Mouse (Mus musculus): ENCODE data around the gene Rchy1. TPM values are rescaled to one million over a fixed set of nuclear protein-coding genes. Genes with fewer than 3 reads are reported as not detected.

Gene Rchy1
- polyA plus RNA-seq, 1 experiment, result 55.1 TPM

DNA sequence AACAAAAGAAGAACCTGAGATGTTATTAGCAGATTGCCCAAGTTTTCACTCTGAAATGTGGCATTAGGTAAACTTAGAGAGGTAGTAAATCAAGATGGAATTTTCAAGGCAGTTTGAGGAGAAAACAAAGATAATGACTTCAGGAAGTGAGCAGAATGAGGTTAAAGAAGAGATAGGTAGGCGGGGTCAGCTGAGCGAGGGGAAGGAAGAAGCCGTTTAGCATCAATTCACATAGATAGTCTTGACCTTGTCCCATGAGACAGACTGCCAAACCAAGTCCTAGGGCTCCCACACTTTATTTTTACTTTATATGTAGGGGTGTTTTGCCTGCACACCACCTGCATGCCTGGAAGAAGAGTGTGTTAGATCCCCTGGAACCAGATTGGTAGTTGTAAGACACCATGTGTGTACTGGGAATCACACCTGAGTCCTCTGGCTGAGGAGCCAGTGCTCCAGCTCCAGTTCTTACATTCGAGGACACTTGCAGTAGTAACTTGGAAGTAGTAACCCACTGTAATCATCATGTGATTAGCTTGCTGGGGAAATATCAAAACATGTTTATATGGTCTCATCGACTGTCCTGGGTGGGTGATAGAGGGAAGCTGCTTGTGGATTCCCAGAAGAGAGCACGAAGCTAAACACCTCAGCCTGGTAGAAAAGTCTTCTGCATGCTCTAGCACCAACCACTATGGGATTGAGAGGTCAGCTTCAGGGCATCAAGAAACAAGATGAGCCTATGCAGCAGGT is 28.5 kb upstream of the Rchy1 start:
- no peaks in the 10 kb centered on the region for H3K27me3 ChIP-seq (ENCODE audit: control insufficient read depth, insufficient read depth, low read length)
- H3K4me3 ChIP-seq (replicated peaks; ENCODE audit: insufficient read depth, low read depth, low read length), result no peak overlapping the region
- no peak for DNase-seq
- WGBS, result 88% methylated on average over 6 of the region's 6 CpGs
- TF ChIP-seq CTCF (IDR thresholded peaks at IDR 0.05; ENCODE audit: borderline replicate concordance, insufficient read depth, low read depth, low read length) (no peak), POLR2A (IDR thresholded peaks at IDR 0.05; ENCODE audit: borderline replicate concordance, insufficient read depth, low read length) (no peak)
- no peaks in the 10 kb centered on the region for H3K4me1 ChIP-seq (ENCODE audit: control insufficient read depth, insufficient read depth, low read length)
- H3K27ac ChIP-seq (ENCODE audit: insufficient read depth, low read length), result no peak overlapping the region

DNA sequence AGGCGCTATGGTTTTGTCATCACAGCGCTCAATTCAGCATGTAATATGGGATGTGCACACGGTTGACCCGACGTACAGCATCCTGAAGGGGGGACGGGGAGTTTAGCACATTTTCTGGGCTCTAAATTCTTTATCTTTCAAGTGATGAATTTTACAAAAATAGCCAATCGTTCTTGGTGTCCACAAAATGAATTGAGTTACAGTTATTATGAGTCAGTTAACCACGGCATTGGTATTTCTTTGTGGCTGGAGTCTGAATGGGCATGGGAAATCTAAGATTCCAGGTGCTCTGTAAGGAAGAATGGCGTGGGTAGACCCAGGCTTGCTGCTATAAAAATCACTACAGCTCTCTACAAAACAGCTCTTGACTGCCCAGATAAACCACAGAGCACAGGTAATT is 26.4 kb upstream of the Rchy1 start:
- Histone ChIP-seq H3K27me3 (ENCODE audit: control insufficient read depth, insufficient read depth, low read length) (no peaks in the 10 kb centered on the region), H3K27ac (ENCODE audit: insufficient read depth, low read length) (no peak overlapping the region), H3K4me3 (replicated peaks; ENCODE audit: insufficient read depth, low read depth, low read length) (no peak overlapping the region), H3K4me1 (ENCODE audit: control insufficient read depth, insufficient read depth, low read length) (no peaks in the 10 kb centered on the region)
- 50% methylated on average over 9 of the region's 9 CpGs for WGBS
- no peak for DNase-seq
- TF ChIP-seq POLR2A (IDR thresholded peaks at IDR 0.05; ENCODE audit: borderline replicate concordance, insufficient read depth, low read length) (no peak), CTCF (IDR thresholded peaks at IDR 0.05; ENCODE audit: borderline replicate concordance, insufficient read depth, low read depth, low read length) (no peak)

DNA sequence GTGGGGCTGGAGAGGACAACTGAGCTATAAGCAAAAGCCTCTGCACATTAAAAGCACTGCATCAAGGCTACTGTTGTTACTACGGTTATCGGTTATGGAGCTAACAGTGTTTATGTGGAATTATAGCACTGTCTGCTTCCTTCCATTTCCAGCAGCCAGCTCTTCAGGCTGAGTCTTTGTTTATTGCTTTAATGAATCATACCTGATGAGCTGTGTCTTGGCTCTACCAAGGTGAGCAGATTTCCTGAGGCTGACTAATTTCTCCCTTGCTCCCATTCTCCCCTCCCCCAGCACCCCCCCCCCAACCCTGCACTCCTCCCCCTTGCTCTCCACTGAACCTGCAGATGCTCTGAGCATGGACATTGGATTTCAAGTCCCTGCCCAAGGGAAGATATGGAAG is 24.9 kb upstream of the Rchy1 start:
- Histone ChIP-seq H3K27me3 (ENCODE audit: control insufficient read depth, insufficient read depth, low read length) (no peaks in the 10 kb centered on the region), H3K27ac (ENCODE audit: insufficient read depth, low read length) (no peak overlapping the region), H3K4me3 (replicated peaks; ENCODE audit: insufficient read depth, low read depth, low read length) (no peak overlapping the region), H3K4me1 (ENCODE audit: control insufficient read depth, insufficient read depth, low read length) (no peaks in the 10 kb centered on the region)
- TF ChIP-seq POLR2A (IDR thresholded peaks at IDR 0.05; ENCODE audit: borderline replicate concordance, insufficient read depth, low read length), result no peak
- TF ChIP-seq CTCF (IDR thresholded peaks at IDR 0.05; ENCODE audit: borderline replicate concordance, insufficient read depth, low read depth, low read length), result no peak
- no peak for DNase-seq
- 99% methylated on average over 2 of the region's 2 CpGs for WGBS

DNA sequence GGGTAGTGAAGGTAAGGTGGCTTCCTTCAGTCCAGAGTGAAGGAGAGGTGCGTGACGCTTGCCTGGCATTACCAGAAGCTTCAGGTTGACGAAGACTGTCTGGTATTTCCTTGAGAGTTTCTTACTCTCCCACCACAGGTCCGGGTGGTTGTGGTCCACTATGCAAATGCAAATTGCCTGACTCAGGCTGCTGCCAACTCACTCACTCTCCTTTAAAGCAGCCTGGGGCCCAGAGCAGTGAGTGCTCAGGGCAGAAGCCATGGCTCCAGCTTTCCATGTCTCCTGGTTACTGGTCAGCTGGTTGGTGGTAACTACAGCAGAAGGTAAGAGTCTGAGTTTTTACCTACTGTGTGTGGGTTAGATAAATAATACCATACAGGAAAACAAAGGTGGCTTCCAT is 24.4 kb upstream of the Rchy1 start, which contains the start of gene Odaph:
Gene Odaph, plus strand, starts transcription at position 240 of the 400 bp plus-strand sequence.
- Histone ChIP-seq H3K4me3 (replicated peaks; ENCODE audit: insufficient read depth, low read depth, low read length) (no peak within 1 kb of the TSS), H3K27me3 (ENCODE audit: control insufficient read depth, insufficient read depth, low read length) (no peaks in the 10 kb centered on the region), H3K4me1 (ENCODE audit: control insufficient read depth, insufficient read depth, low read length) (no peaks in the 10 kb centered on the region), H3K27ac (ENCODE audit: insufficient read depth, low read length) (no peak within 1 kb of the TSS)
- 71% methylated on average over 4 of the region's 4 CpGs for WGBS
- TF ChIP-seq CTCF (IDR thresholded peaks at IDR 0.05; ENCODE audit: borderline replicate concordance, insufficient read depth, low read depth, low read length) (no peak), POLR2A (IDR thresholded peaks at IDR 0.05; ENCODE audit: borderline replicate concordance, insufficient read depth, low read length) (no peak)
- no peak for DNase-seq

DNA sequence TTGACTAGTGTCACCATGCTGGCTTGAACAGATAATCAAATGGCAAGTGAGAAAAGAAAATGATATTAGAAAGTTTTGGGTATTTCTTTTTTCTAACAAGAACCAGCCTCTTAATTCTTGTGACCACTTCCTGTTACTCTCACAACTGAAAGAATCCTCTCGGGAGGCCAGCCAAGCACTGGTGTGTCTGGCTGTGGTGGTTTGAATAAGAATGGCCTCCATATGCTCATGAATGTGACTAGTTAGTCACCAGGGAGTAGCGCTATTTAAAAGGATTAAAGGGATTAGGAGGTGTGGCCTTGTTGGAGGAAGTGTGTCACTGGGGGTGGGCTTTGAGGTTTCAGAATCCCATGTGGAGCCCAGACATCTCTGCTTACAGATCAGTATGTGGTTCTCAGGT is 22.9 kb upstream of the Rchy1 start:
- no peak for DNase-seq
- Histone ChIP-seq H3K4me3 (replicated peaks; ENCODE audit: insufficient read depth, low read depth, low read length) (no peak overlapping the region), H3K27ac (ENCODE audit: insufficient read depth, low read length) (no peak overlapping the region), H3K27me3 (ENCODE audit: control insufficient read depth, insufficient read depth, low read length) (no peaks in the 10 kb centered on the region), H3K4me1 (ENCODE audit: control insufficient read depth, insufficient read depth, low read length) (no peaks in the 10 kb centered on the region)
- 52% methylated on average over 2 of the region's 2 CpGs for WGBS
- TF ChIP-seq CTCF (IDR thresholded peaks at IDR 0.05; ENCODE audit: borderline replicate concordance, insufficient read depth, low read depth, low read length), result no peak
- no peak for TF ChIP-seq POLR2A (IDR thresholded peaks at IDR 0.05; ENCODE audit: borderline replicate concordance, insufficient read depth, low read length)

DNA sequence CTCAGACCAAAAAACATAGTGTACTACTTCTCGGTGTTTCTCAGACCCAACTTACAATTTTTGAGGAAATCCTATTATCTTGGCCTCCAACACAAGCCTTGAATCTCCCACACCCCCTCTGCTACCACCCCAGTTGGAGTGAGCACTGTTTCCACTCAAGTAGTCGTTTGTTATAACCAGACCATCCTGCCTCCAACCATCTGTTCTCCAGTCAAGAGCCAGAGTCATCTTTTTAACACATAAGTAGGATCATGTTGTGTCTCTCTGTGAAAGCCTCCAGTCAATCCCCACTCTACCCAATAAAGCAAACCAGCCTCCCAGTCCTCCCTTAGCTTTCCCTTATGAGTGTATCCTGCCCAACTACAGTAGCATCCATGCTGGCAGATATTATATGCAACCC is 20.6 kb upstream of the Rchy1 start:
- Histone ChIP-seq H3K27me3 (ENCODE audit: control insufficient read depth, insufficient read depth, low read length) (no peaks in the 10 kb centered on the region), H3K4me3 (replicated peaks; ENCODE audit: insufficient read depth, low read depth, low read length) (no peak overlapping the region), H3K27ac (ENCODE audit: insufficient read depth, low read length) (no peak overlapping the region), H3K4me1 (ENCODE audit: control insufficient read depth, insufficient read depth, low read length) (no peaks in the 10 kb centered on the region)
- DNase-seq, result no peak
- 49% methylated on average over 2 of the region's 2 CpGs for WGBS
- no peak for TF ChIP-seq POLR2A (IDR thresholded peaks at IDR 0.05; ENCODE audit: borderline replicate concordance, insufficient read depth, low read length)
- no peak for TF ChIP-seq CTCF (IDR thresholded peaks at IDR 0.05; ENCODE audit: borderline replicate concordance, insufficient read depth, low read depth, low read length)

DNA sequence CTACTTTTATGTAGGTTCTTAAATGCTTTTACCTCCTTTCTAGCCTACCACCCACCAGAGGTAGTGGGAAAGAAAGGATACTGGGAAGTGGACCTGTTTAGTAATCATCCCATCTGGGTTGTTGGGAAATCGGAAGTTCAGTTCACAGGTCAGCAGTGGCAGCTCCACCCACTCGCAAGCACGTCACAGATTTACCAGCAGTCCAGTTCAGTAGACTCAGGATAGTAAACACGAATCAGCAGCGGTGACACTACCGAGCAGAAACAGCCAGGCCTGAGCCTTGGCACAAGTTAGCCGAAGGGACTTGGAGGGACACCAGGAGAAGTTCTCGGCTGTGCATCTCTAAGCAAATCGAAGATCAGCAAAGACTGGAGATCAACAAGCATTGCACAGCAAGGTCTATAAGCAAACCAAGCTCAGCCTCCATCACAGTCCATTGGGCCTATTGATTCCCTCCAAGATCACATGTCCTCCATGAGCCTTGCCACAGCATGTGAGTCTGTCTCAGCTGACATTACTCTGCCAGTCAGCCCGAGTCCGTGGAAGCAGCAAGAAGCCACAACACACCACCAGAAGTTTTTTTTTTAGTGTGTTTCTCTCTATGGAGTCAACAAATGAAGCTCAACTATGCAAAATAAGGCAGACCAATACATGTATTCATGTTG is 18.4 kb upstream of the Rchy1 start:
- TF ChIP-seq POLR2A (IDR thresholded peaks at IDR 0.05; ENCODE audit: borderline replicate concordance, insufficient read depth, low read length), result no peak
- no peak for TF ChIP-seq CTCF (IDR thresholded peaks at IDR 0.05; ENCODE audit: borderline replicate concordance, insufficient read depth, low read depth, low read length)
- Histone ChIP-seq H3K4me1 (ENCODE audit: control insufficient read depth, insufficient read depth, low read length) (no peaks in the 10 kb centered on the region), H3K27me3 (ENCODE audit: control insufficient read depth, insufficient read depth, low read length) (no peaks in the 10 kb centered on the region), H3K4me3 (replicated peaks; ENCODE audit: insufficient read depth, low read depth, low read length) (no peak overlapping the region), H3K27ac (ENCODE audit: insufficient read depth, low read length) (no peak overlapping the region)
- WGBS, result 84% methylated on average over 11 of the region's 11 CpGs
- DNase-seq, result no peak

DNA sequence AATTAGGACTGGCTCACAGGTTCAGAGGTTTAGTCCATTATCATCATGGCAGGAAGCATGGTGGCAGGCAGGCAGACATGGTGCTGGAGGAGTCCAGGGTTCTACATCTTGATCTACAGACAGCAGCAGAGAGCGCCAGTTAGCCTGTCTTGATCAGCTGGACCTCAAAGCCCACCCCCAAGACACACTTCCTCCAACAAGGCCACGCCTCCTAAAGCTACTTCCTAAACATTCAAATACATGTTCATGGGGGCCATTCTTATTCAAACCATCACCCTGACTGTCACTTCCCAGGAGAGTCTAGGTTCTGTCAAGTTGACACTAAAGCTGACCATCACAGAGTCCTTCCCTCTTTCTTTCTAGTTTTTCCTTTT is 14.5 kb upstream of the Rchy1 start:
- TF ChIP-seq CTCF (IDR thresholded peaks at IDR 0.05; ENCODE audit: borderline replicate concordance, insufficient read depth, low read depth, low read length) (no peak), POLR2A (IDR thresholded peaks at IDR 0.05; ENCODE audit: borderline replicate concordance, insufficient read depth, low read length) (no peak)
- Histone ChIP-seq H3K27ac (ENCODE audit: insufficient read depth, low read length) (no peak overlapping the region), H3K27me3 (ENCODE audit: control insufficient read depth, insufficient read depth, low read length) (no peaks in the 10 kb centered on the region), H3K4me3 (replicated peaks; ENCODE audit: insufficient read depth, low read depth, low read length) (no peak overlapping the region), H3K4me1 (ENCODE audit: control insufficient read depth, insufficient read depth, low read length) (no peaks in the 10 kb centered on the region)
- no peak for DNase-seq
- WGBS, result 87% methylated on average over 2 of the region's 2 CpGs

All from cerebellum, adult 2 months (tissue).